Mouse (Mus musculus) C2C12 (cell line): ENCODE measurements around the gene Hmbs. TPM values are rescaled to one million over a fixed set of nuclear protein-coding genes. Genes with fewer than 3 reads are reported as not detected.
"Not testable (repeated sequence)": the region's sequence is repeated elsewhere in the genome, so short reads cannot be mapped to it uniquely, and the experiment has no call there.

Source experiments
- H3K27me3 ChIP-seq: one replicate; pipeline ENCODE4 v1.6.1; 2011; ENCODE audit not compliant: control insufficient read depth, insufficient read depth, insufficient read length
- H3K36me3 ChIP-seq: one replicate; pipeline ENCODE4 v1.6.1; 2011; ENCODE audit not compliant: control insufficient read depth, insufficient read depth
- H3K4me3 ChIP-seq: one replicate; pipeline ENCODE4 v1.5.1; 2011; ENCODE audit warnings: mild to moderate bottlenecking, control low read depth; ENCODE audit not compliant: poor library complexity, insufficient read depth, severe bottlenecking
- H3K79me2 ChIP-seq: one replicate; pipeline ENCODE4 v1.6.1; 2011; ENCODE audit not compliant: control insufficient read depth, insufficient read depth
- H3K79me3 ChIP-seq: one replicate; pipeline ENCODE4 v1.6.1; 2011; ENCODE audit warnings: low read depth, control low read depth
- H3ac ChIP-seq: one replicate; pipeline ENCODE3; 2011; ENCODE audit warnings: low read depth; ENCODE audit not compliant: control insufficient read depth, insufficient read length
- CEBPB ChIP-seq: IDR thresholded peaks from one replicate; pipeline ENCODE4 v1.6.1; 2011; ENCODE audit warnings: low read depth, mild to moderate bottlenecking, control low read depth, moderate library complexity
- CTCF ChIP-seq: IDR thresholded peaks from one replicate; pipeline ENCODE4 v1.5.1; 2011; ENCODE audit not compliant: control insufficient read depth, insufficient read depth, insufficient read length
- FOSL1 ChIP-seq: IDR thresholded peaks from one replicate; pipeline ENCODE4 v1.8.0; 2011; ENCODE audit warnings: mild to moderate bottlenecking, low read length; ENCODE audit not compliant: poor library complexity, insufficient read depth, severe bottlenecking
- MAX ChIP-seq: IDR thresholded peaks from one replicate; pipeline ENCODE4 v1.6.1; 2011; ENCODE audit warnings: mild to moderate bottlenecking, control low read depth
- MYOD1 ChIP-seq: IDR thresholded peaks from one replicate; pipeline ENCODE4 v1.6.1; 2011; ENCODE audit warnings: low read depth; ENCODE audit not compliant: control insufficient read depth, insufficient read length
- MYOG ChIP-seq: IDR thresholded peaks from one replicate; pipeline ENCODE4 v1.6.1; 2011; ENCODE audit not compliant: control insufficient read depth, insufficient read length; ENCODE audit errors: extremely low read depth
- USF1 ChIP-seq: IDR thresholded peaks from one replicate; pipeline ENCODE4 v1.6.1; 2011; ENCODE audit warnings: low read depth, mild to moderate bottlenecking, control low read depth, moderate library complexity
- polyA plus RNA-seq: library from polyadenylated mRNA; unstranded; fragments of >200 nt; fragmentation: generic; extraction: Trizol; gene quantifications from one replicate; pipeline ENCODE4 v1.2.1, GENCODE M21; 2012; ENCODE audit warnings: missing spikeins

Gene Hmbs
- polyA plus RNA-seq, 1 experiment = 59.6 TPM

GRCm38 (mm10) chr9:44342605-44343004 is 1.4 kb downstream of the Hmbs start:
- H3K36me3 ChIP-seq = peaks cover 25% of the 10 kb centered on the region
- H3K79me3 ChIP-seq = peaks cover 15% of the 10 kb centered on the region
- no peak overlapping the region for H3K4me3 ChIP-seq
- no peaks in the 10 kb centered on the region for H3K27me3 ChIP-seq
- TF ChIP-seq CEBPB (no peak), MYOG (no peak), MYOD1 (no peak)
- peaks cover 26% of the 10 kb centered on the region for H3K79me2 ChIP-seq
- no peak overlapping the region for H3ac ChIP-seq

- Histone ChIP-seq H3K27me3 (no peaks in the 10 kb centered on the region), H3K79me3 (peaks cover 15% of the 10 kb centered on the region), H3ac (peak overlapping the region; percentile 4), H3K79me2 (peaks cover 30% of the 10 kb centered on the region), H3K36me3 (peaks cover 25% of the 10 kb centered on the region), H3K4me3 (no peak overlapping the region)
- TF ChIP-seq MAX (no peak), FOSL1 (no peak), USF1 (no peak)
Measured at GRCm38 (mm10) chr9:44342173-44342572, 1.9 kb downstream of the Hmbs start.

- H3K36me3 ChIP-seq = peaks cover 29% of the 10 kb centered on the region
- peaks cover 22% of the 10 kb centered on the region for H3K79me3 ChIP-seq
- H3ac ChIP-seq = no peak overlapping the region
- no peaks in the 10 kb centered on the region for H3K27me3 ChIP-seq
- no peak overlapping the region for H3K4me3 ChIP-seq
- TF ChIP-seq FOSL1 (no peak), USF1 (no peak), MAX (no peak), MYOG (no peak), MYOD1 (no peak), CEBPB (no peak), CTCF (no peak)
- peaks cover 37% of the 10 kb centered on the region for H3K79me2 ChIP-seq
Measured at GRCm38 (mm10) chr9:44341487-44341886, 2.5 kb downstream of the Hmbs start.

- H3K36me3 ChIP-seq = peaks cover 42% of the 10 kb centered on the region
- peaks cover 35% of the 10 kb centered on the region for H3K79me3 ChIP-seq
- peaks cover 55% of the 10 kb centered on the region for H3K79me2 ChIP-seq
- H3ac ChIP-seq = no peak overlapping the region
- H3K4me3 ChIP-seq = no peak overlapping the region
- TF ChIP-seq MYOD1 (no peak), FOSL1 (no peak), MAX (no peak), CEBPB (no peak), USF1 (no peak), MYOG (no peak), CTCF (no peak)
- H3K27me3 ChIP-seq = no peaks in the 10 kb centered on the region
Measured at GRCm38 (mm10) chr9:44338574-44338973, 5.5 kb downstream of the Hmbs start.

GRCm38 (mm10) chr9:44337436-44338169 is 6.4 kb downstream of the Hmbs start:
- Histone ChIP-seq H3K79me2 (peaks cover 45% of the 10 kb centered on the region), H3K79me3 (peaks cover 30% of the 10 kb centered on the region), H3ac (no peak overlapping the region), H3K36me3 (peaks cover 51% of the 10 kb centered on the region), H3K27me3 (no peaks in the 10 kb centered on the region), H3K4me3 (no peak overlapping the region)
- TF ChIP-seq MYOG = no peak
- no peak for TF ChIP-seq USF1
- no peak for TF ChIP-seq MAX
- TF ChIP-seq CTCF = no peak
- TF ChIP-seq CEBPB = no peak

- H3K36me3 ChIP-seq = peaks cover 58% of the 10 kb centered on the region
- peaks cover 26% of the 10 kb centered on the region for H3K79me3 ChIP-seq
- no peaks in the 10 kb centered on the region for H3K27me3 ChIP-seq
- peak overlapping the region; percentile 45 for H3ac ChIP-seq
- peaks cover 39% of the 10 kb centered on the region for H3K79me2 ChIP-seq
- H3K4me3 ChIP-seq = peak overlapping the region; percentile 86
- no peak for TF ChIP-seq USF1
- no peak for TF ChIP-seq CEBPB
- TF ChIP-seq MAX = no peak
- TF ChIP-seq CTCF = no peak
- no peak for TF ChIP-seq MYOG
- no peak for TF ChIP-seq FOSL1
- TF ChIP-seq MYOD1 = no peak
Measured at GRCm38 (mm10) chr9:44336964-44337363, 7.1 kb downstream of the Hmbs start.

GRCm38 (mm10) chr9:44336513-44336912 is 7.5 kb downstream of the Hmbs start:
- not testable (repeated sequence) for H3ac ChIP-seq, H3K27me3 ChIP-seq
- H3K36me3 ChIP-seq = peaks cover 62% of the 10 kb centered on the region
- H3K79me3 ChIP-seq = peaks cover 23% of the 10 kb centered on the region
- H3K79me2 ChIP-seq = peaks cover 34% of the 10 kb centered on the region
- H3K4me3 ChIP-seq = peak overlapping the region; percentile 86
